Mouse (Mus musculus): Measurements from ENCODE around the gene Ccdc107.
"Not testable (repeated sequence)": the region's sequence is repeated elsewhere in the genome, so short reads cannot be mapped to it uniquely, and the experiment has no call there.

Ccdc107 gene

DNA sequence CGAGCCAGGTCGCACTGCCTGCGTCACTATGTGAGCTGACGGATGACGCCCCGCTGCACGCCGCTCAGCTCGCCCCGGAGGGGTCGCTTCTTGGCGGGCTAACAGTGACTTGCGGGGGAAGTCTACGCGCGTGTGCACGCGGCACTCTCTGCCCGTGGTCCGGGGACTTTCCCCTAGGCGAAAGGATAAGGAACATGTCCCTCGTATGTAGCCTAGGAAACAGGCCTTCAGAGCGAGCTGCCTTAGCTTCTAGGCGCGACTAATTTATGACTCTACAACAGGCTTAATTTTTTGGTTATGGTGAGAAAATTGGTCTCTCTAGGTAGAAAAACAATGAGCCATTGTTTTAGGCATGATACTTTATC is at the start of gene Ccdc107:
Ccdc107 (plus strand) TSS at position 80 of the 365 bp plus-strand sequence.
- peak; percentile 97 for DNase-seq

DNA sequence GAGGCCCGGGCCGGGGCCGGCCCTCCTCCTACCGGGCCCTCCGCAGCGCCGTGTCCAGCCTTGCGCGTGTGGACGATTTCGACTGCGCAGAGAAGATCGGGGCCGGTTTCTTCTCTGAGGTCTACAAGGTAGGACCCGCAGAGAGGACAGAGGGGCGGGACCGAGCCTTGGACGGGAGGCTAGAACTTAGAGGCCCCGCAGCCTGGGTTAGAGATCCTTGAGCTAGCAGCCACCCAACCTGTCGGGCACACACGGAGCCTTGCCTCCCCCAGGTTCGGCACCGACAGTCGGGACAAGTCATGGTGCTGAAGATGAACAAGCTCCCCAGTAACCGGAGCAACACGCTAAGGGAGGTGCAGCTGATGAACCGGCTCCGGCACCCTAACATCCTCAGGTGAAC is 49.2 kb upstream of the Ccdc107 start:
- DNase-seq: no peak

DNA sequence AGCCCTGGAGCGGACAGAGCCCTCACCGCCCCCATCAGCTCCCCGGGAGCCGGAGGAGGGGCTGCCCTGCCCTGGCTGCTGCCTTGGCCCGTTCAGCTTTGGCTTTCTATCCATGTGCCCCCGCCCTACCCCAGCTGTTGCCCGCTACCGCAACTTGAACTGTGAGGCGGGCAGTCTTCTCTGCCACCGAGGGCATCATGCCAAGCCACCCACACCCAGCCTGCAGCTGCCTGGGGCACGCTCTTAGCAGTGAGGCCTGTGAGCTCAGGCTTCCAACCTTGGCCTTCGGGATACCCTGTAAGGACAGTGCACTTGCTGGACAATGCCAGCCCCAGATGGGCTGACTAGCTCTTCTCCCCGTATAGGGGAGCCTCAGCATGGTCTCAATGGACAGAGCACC is 45.4 kb upstream of the Ccdc107 start:
- DNase-seq: no peak

- DNase-seq: no peak
Measured at GRCm38 (mm10) chr4:43448554-43448953, 44.1 kb upstream of the Ccdc107 start.

DNA sequence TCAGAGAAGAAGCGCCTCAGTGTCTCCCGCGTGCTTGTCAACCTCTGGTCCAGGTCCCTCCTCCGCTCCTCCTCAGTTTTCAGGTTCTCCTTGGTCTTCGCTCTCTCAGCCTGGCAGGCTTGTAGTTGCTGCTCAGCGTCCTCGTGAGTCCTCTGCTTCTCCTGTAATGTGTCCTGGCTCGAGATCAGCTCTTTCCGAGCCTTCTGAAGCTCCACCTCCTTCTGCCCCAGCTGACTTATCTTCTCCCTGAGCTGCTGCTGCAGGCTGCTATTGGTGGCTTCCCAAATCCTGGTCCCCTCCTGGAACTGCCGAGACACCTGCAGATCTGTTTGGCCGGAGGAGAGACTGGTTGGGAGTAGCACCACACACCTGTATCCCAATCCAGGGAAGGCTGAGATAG is 40.4 kb upstream of the Ccdc107 start:
- DNase-seq: no peak

- no peak for DNase-seq
Measured at GRCm38 (mm10) chr4:43453413-43453812, 39.3 kb upstream of the Ccdc107 start.

DNA sequence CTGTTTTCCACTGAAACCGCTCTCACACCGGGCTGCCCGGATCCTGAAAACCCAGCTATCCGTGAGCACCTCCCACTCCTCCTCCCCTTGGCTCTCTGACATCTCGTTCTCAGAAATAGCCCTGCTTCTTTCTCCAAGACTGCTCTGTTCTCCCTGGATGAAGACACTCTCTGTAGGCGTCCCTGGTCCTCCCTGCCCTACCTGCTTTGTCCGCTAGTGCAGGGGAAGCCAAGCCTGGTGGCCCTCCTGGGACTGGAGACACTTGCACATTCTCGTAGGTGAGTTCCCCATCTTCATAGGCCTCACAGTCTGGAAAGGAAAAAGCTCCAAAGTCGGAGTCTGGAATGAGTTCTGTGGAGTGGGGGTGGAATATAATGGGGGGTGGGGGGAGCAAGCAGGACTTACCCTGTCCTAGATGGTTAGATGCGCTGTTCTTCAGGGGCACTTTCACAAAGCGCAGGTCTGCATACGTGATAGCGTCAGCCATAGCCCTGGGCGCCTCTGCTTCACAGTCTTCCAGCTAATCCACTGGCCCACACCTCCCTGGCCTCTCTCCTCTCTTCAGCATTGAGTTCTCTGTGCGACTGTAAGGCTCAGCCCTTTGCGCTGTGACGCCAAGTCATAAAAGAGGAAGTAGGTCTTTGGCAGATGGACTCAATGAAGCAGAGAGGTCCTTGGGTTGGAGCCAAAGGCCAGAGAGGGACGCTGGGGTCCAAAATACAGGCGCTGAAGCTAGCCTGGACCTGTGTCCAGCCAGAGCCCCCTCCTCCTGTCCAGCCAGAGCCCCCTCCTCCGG is 38.5 kb upstream of the Ccdc107 start, which contains the start of gene Cd72:
Cd72 (minus strand) TSS at position 588 of the 796 bp plus-strand sequence.
- DNase-seq: no peak

- DNase-seq: no peak
Measured at GRCm38 (mm10) chr4:43456470-43456869, 36.2 kb upstream of the Ccdc107 start.

DNA sequence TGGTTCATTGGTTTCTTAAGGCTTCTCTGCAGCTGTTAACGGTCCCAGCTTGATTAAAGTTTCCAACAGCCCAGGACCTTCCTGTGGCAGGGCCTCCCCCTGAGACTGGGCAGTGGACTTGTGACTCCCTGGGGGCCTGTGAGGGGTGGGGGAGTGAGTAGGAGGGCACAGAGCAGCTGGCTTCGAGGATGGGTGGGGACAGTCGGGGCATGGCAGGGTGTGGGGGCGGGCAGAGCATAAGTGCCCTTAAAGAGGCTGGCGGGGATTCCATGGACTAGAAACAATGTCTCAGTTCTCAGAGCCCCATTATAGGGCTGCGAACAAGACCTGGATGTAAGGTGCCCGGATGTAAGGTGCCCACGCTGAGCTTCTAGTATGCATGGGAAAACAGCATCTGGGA is 35.6 kb upstream of the Ccdc107 start:
- no peak for DNase-seq

DNA sequence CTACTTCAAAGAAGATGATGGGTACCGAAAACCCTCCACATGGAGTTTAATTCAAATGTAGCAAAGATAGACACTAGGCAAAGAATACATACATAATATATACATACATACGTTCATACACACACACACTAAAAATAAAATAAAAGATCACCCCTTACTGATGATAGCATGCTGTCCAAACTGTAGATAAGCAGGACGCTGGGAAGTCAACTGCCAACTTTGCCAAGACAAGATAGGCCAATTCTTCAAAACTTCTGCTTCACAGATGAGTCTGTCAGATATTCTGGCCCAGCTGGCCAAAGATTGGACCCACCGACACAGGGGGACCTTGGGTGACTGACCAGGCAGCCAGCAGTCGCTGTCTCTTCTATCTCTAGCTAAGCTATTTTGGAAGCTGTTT is 29.6 kb upstream of the Ccdc107 start:
- DNase-seq: no peak

GRCm38 (mm10) chr4:43465935-43466334 is 26.8 kb upstream of the Ccdc107 start:
- no peak for DNase-seq

DNA sequence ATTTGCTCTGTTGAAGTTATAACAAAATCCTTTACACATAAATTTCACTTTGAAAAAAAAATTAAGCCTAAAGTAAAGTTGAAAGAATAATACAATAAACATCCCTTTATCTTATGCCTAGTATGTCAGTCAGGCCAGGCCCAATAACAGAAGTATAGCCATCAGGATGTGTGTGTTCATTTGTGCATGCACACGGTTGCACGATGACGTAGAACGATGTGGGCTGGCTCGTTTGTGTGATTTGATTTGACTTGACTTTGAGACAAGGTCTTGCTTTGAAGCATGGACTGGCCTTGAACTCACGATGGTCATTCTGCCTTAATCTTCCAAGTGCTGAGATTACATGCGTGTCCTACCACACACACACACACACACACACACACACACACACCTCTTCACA is 25.8 kb upstream of the Ccdc107 start:
- DNase-seq: no peak

GRCm38 (mm10) chr4:43470301-43470700 is 22.4 kb upstream of the Ccdc107 start:
- DNase-seq: no peak

- DNase-seq: no peak
Measured at GRCm38 (mm10) chr4:43473636-43474035, 19.1 kb upstream of the Ccdc107 start.

DNA sequence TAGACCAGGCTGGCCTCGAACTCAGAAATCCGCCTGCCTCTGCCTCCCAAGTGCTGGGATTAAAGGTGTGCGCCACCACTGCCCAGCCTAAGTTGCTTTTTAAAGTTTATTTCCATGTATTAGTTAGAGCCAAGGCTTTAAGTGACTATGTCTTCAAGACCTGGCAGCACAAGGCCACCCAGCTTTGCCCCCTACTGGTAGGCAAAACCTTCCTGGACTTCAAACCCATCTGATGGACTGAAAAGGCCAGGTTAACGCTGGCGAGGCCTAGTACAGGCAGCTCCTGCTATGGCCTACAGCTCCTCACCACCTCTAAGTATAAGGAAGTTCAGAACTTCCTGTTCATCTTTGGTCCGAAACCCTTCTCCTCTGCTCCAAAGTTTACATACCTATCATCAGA is 16.1 kb upstream of the Ccdc107 start:
- peak; percentile 61 for DNase-seq

DNA sequence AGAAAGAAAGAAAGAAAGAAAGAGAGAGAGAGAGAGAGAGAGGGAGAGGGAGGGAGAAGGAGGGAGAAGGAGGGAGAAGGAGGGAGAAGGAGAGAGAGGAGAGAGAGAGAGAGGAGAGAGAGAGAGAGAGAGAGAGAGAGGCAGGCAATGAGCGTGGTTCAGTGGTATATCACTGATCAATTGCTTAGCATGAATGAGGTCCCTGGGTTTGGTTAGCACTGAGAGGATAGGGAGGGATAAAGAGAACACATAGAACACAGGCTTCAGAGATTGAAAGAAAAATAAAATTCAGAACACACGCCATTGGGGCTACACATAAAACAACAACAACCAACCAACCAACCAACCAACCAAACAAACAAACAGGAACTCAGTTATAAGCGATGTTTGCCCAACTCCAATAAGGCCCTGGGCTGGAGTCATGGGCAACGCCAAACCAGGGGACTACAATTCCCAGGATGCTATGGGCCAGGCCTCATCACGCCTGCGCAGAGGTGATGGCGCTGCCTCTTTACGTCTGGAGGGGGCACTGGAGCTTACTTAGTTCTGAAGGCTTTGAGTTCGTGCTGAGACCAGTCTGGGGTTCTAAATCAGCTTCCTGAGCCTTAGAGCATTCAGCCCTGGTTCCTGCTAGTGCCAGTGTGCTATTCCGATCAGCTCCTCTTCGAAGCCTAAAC is 14.7 kb upstream of the Ccdc107 start:
- peak; percentile 93 for DNase-seq

DNA sequence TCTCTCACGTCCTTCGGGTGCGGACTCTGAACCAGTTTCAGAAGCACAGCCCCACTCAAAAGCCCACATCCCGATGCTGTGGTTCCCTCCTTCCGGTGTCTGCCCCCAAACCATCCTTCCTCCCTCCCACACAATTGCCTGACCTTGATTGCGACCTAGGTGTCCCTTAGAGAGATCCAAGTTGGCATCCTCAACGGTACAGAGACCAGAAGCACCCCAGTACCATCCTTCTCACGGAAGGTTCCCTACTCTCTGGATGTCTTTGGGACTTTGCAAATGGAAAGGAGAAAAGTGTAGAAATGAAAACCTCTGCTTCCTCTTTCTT is 14.2 kb upstream of the Ccdc107 start:
- DNase-seq: no peak

GRCm38 (mm10) chr4:43478906-43479832 is 13.5 kb upstream of the Ccdc107 start:
- peak; percentile 60 for DNase-seq

- DNase-seq: no peak
Measured at GRCm38 (mm10) chr4:43480985-43481384, 11.7 kb upstream of the Ccdc107 start.

- DNase-seq: no peak
Measured at GRCm38 (mm10) chr4:43481894-43482456, 10.7 kb upstream of the Ccdc107 start.

GRCm38 (mm10) chr4:43482591-43482990 is 10.1 kb upstream of the Ccdc107 start:
- DNase-seq: no peak

- DNase-seq: no peak
Measured at GRCm38 (mm10) chr4:43483535-43484091, 9.1 kb upstream of the Ccdc107 start, which contains the start of gene Sit1. TSS of gene Sit1 (minus strand) at chr4:43483734.

- not testable (repeated sequence) for DNase-seq
Measured at GRCm38 (mm10) chr4:43485666-43486065, 7.0 kb upstream of the Ccdc107 start.

Measured in kidney, adult 9 months (tissue).